Mouse (Mus musculus) spleen, postnatal 10 days (tissue): ENCODE measurements around the gene Mafg.
"Not testable (repeated sequence)": the region's sequence is repeated elsewhere in the genome, so short reads cannot be mapped to it uniquely, and the experiment has no call there.

Experiments
- DNase-seq, 2 experiments: peaks; one replicate each; pipeline ENCODE4 v3.0.0; 2021 to 2022; ENCODE audit warnings: low spot score in 2 of 2

Gene Mafg

DNA sequence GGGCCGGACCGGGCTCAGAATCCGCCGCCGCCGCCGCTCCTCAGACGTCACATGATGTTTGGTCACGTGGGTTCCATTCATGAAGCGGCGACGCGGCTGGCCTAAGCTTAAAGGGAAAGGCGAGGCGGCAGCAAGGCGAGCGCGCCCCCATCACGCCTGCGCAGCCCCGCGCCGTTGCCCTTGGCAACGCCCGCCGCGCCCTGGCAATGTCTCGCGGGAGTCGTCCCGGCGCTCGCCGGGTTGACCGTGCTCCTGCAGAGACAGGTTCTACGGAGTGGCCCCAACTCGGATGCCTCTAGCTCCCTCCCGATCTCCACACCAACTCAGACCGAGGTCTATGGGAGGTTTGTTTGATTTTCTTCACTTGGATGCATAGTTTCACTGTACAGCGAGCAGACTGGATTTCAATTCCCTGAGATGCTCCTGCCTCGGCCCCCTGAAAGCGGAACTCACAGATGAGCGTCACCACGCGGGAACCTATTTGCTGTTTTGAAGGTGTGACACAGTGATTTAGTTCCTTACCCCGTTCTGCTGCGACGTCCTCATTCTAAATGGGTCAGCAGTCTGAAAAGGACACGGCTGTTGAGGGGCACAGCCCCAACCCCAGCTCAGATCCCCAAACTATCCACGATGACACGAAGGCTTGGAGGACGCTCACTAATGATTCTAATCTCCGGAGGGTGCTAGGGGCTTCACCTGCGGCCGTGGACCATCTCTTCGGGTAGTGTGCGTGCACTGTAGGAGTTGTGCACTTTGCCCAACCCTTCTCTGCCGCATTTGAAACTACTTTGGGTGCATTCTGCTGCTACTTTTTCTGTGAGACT lies at the start of gene Mafg:
Gene Mafg, minus strand, starts transcription at position 81 of the 824 bp plus-strand sequence.
- DNase-seq: peak; percentile 84 to 92

DNA sequence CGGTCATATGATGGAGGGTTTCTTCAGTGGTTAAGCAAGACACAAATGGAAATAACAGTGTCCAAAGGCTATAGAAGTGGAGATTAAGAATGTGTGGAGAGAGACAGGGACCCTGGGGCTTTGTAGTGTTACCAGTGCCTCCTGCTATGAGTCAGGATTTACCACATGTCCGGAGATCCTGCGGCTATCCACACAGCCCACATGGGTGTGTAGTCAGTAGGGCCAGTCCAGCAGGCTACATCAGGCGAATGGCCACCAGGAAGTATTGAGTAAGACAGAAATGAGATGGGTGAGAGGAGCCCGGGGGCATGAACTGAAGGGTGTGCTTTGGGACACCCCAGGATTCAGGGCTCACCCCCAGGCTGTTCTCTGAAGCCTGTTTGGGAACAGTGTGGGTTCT lies 49.3 kb upstream of the Mafg start:
- DNase-seq: no peak

DNA sequence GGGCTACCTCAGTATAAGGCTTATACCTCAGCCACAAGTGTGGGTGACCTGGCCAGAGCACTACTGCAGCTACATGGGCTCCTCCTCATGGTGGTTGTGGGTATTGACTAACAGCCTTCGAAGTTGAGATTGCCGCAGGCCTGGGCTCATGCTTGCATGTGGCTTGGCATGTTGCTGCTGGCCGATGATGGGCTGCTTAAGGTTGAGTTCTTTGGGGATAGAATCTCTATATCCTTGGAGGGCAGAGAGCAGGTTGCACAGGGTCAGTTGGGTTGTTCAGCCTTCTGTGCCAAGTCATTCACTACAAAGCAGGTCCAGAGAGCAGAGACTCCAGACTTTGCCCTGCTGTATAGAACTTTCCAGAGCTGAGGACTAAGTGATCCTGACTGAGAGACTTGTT lies 46.5 kb upstream of the Mafg start:
- DNase-seq: peak in 1 of 2 experiments; percentile 61

DNA sequence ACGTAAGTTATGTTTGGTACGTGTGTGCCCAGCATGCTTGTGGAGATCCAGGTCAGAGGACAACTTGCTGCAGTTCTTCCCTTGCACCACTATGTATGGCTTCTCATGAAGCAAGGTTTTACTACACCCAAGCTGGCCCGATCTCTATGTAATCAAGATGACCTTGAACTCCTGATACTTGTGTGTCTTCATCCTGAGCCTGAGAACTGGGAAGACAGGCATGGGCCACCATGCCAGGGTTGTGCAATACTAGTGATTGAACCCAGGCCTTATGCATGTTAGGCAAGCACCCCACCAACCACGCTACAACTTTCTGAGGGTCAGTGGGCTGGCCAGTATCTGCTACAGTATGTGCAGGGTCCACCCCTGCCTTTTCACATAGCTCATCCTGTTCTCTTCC lies 43.6 kb upstream of the Mafg start:
- DNase-seq: no peak

DNA sequence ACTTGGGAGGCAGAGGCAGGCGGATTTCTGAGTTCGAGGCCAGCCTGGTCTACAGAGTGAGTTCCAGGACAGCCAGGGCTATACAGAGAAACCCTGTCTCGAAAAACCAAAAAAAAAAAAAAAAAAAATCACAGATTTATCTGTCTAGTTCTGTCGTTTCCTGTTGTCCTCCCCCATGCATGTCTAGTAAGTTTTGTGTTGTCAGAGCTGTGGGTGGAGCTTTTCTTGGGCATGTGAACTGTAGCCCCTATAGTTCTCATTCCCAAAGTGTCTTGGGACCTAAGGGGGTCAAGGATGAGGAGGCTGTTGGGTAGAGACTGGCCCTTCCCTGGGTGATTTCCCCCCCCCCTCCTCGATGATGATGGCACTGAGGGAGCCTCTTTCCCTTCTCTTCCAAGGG lies 42.5 kb upstream of the Mafg start:
- not testable (repeated sequence) for DNase-seq

DNA sequence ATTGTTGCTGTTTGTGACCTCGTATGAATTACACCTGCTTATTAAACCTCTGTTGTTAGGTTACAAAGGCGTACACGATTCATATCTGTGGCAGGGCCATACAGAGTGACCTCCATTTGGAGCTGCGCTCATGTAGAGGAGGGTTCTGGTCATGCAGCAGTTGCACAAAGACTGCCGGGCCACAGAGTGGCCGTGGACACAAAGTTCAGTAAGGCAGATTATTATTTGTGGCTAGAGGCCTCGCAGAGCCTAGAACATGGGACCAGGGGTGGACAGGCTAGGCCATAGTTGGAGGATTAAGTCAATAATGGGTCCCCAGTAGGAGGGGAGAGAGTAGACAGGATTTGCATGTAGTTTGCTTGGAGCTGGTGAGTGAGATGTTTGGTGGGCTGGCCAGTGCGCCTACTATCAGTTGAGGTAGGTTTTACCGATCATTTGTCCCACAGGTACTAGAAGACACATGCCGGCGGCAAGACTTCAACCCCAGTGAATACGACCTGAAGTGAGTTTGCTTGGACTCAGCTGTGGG lies 40.3 kb upstream of the Mafg start:
- DNase-seq: peak in 1 of 2 experiments; percentile 38

DNA sequence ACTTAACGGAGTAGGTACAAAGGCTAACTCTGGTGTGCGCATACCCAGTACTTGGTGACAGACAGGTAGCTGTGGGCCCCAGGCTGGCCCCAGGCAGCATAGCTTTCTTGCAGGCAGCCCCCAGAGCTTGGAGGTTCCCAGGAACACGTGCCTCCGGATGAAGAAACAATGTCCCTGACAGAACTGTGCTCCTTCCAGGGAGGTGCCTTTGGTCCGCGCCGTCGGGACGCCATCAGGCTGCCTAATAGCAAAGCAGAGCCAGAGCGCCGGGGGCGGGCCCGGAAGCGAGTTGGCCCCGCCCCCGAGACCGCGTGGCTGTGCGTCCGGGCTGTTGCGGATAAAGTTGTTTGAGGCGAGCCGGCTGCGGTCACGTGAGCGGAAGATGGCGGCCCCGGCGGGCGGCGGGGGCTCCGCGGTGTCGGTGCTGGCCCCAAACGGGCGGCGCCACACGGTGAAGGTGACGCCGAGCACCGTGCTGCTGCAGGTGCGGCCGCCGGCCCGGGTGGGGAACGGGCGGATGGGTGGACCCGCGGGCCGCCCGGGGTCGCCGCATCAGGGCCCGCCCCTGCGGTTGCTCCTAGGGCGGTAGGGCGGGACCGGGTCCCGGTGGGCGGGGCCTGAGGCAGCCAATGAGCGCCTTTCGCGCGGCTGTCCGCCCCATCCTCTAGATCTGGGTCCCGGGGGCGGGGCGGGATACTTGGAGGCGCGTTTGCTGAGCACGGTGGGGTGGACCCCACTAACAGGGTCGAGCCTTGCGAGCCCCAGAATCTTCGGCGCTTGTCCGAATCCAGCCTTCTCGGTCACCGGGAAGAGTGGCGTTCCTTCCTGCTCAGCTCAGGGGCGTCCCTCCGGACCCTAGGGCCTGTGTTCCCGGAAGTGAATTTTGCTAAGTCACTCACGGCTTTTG lies 39.5 kb upstream of the Mafg start, which contains the start of gene Aspscr1:
Gene Aspscr1, plus strand, starts transcription at position 287 of the 907 bp plus-strand sequence.
- DNase-seq: peak; percentile 97 to 98

DNA sequence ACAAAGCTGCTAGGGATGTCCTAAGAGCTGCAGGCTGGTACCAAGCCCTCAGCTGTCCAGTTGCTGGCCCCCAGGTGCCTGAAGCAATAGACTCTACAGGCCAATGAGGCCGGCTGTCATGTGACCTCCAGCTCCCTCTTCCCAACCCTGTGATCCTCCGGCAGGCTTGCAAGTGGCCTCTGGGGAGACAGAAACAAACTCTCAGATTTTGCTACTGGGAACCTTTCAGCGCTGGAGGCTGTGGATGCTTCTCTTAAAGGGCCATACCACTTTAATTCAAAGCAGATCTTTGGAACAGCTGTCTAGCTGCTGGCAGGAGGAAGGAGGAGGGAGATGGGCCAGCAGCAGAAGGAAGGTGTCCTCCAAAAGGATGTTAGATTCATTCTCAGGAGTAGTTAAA lies 33.2 kb upstream of the Mafg start:
- DNase-seq: no peak

DNA sequence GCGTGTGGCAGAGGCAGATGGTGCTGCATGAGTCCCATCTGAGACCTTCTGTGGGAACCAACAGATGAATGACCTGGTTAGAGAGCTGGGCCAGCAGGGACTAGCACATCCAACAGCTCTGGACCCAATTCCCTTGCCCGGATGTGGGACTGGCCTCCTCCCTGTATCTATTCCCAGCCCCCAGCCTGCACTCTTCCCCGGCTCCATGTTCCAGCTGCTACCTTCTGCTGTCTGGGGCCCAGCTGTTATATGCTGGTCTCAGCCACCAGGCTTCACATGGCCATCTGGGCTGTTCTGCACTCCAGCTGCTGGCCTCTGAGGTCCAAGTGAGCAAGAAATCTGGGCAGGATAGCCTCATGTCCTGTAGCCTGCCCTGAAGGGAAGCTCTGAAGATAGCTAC lies 32.0 kb upstream of the Mafg start:
- DNase-seq: no peak

DNA sequence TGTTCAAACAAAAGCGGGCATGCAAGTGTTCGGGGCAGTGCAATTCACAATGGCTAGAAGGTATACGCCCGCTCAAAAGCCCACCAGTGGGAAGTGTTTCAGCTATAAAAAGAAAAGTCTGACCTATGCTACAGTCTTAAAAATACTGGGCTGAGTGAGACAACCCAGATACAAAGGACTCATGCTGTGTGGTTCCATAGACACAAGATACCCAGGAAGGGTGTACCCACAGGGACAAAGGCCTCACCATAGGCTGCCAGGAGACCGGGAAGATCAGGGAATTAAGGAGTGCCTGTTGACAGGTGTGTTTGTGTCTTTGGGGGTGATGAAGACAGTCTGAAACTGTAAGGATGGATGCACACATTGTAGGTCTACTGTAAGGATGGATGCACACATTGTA lies 30.3 kb upstream of the Mafg start:
- no peak for DNase-seq

DNA sequence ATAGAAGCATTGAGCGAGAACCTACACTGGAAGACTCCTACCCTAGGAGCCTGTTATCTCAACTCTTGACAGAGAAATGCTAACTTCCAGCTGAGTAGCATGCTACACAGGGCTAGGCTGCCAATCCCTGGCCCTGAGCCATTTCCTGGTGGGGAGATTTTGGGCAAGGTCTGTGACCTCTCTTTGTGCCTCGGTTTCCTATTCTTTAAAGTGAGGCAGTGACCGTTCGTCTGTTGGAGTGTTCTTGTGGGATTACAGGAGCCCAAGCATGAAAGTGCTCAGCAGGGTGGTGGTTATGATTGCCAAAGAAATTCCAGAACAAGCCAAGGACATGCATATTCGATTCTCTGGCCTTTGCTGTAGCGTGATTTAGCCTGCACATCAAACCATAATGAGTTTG lies 29.4 kb upstream of the Mafg start:
- no peak for DNase-seq

DNA sequence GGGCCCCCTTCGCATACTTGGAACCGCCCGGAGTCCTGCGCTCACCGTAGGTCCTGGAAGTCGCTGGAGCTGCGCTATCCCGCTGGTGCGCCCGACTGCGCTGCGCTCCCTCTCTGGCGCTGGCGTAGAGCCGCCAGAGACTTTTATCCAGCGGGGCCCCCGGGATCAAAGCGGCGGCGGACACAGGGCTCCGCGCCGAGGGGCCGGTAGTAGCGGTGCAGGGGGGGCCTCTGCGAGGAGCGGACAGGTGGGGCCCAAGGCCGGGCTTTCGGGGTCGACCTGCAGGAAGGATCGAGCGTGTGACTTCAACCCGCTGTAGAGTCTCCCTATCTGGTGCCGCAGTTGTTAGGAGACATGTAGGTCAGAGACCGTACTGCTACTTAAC lies 27.7 kb upstream of the Mafg start, which contains the start of gene Notum:
Gene Notum, minus strand, starts transcription at position 100 of the 385 bp plus-strand sequence.
- no peak for DNase-seq

DNA sequence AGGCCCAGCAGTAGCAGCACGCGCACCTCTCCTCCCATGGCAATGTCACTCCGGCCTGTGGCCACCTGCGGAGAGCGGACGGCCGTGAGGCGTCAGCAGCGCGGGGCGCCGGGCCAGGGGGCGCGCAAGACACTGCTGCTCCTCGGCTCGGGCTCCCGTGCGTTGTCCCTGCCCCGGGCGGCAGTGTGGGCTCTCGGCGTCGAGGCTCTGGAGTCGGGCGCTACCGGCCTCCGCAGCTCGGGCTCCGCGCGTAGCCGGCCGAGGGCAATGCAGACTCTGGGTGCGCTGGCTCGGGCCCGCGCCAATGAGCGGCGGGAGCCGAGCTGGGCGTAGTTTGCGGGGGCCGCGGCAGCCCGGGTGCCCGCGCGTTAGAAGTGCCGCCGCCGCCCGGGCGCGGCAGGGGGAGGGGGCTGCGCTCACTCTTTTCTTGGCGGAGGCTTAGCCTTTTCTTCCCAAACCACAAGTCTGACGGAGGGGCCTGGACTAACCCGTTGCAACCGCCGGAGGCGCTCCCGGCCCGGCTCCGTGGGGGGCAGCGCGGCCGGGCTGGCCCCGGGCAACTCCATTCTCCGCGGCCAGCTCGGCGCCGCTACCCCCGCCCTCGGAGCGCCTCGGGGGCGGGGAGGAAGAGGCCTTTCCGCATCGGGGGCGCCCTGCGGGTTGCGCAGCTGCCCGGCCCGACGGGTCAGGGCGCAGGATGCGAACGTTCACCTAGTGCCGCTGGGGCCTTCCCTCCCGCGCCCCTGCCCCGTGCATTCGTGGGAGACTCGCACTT lies 27.1 kb upstream of the Mafg start:
- peak in 1 of 2 experiments; percentile 41 for DNase-seq

DNA sequence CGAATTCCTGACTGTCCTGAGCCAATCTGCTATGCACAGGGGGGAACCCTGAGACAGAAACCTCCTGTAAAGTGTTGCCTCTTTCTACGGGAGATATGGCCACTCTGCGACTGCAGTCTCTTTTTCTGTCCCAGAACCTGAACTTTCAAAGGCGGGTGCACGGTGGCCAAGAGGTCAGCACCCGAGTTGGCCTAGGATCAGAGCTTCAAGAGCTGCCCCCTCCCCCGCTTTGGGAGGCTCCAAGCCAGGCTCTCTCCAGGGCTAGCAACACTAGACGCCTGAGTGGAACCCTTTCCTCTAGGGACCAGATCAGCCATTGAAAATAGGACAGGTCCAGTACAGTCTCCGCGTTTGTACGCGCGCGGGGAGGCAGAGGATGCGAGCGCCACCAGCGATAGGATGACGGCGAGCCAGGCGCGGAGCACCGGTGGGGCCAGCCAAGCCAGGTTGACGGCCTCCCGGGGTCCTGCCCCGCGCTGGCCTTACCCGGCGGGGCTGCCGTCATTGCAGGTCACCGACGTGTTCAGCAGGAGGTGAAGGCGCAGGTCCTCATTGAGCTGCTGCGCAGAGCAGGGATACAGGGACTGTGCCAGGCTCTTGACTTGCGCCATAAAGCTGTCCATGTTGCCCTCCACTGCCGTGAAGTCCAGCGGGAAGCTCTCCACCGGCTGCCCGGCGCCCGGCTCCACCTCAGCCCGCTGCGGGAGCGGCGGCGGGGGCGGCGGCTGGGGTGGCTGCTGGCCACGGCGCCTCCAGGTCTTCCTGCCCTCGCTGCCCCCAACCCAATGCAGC lies 26.3 kb upstream of the Mafg start:
- peak in 1 of 2 experiments; percentile 28 for DNase-seq

DNA sequence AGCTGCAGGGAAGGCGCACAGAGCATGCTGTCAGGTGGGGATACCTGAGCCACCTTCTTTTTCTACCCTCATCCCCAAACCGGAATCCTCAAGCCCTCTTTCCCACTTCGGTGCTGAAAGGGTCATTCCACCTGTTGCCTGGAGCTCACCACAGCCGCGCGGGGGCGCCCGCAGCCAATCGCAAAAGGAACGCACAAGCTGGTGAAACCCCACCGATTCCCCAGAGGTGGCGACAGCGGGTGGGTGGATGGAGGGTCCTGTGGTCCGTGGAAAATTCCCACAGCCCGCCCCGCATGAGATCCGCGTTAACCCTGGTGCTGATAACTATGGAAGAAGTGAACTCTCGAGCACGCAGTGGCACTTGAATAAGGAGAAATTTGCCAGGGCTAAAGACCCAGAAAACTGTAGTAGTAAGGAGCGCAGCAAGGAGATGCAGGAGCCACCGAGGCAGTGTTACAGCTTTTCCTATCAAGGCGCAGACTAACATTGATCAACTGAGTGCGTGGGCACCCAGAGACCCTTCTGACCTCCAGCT lies 25.5 kb upstream of the Mafg start:
- DNase-seq: peak; percentile 69 to 86

DNA sequence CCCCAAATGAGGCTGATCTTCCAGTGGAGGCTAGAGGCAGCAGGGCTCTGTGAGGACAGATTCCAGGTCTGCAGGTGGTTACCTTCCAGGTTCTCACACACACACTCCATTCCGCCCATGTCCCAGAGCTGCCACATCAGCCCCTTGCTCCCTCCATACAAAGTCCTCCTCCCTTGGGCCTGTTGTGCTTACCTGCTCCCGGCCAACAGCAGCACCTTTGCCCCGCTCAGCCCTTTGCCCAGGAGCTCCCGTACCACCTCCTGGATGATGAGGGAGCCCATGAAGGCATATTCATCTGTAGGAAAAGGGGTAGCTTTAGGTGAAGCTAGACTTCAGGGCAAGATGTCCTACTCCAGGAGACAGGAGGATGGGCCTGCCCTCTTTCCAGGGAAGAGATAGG lies 23.9 kb upstream of the Mafg start:
- DNase-seq: peak in 1 of 2 experiments; percentile 12

DNA sequence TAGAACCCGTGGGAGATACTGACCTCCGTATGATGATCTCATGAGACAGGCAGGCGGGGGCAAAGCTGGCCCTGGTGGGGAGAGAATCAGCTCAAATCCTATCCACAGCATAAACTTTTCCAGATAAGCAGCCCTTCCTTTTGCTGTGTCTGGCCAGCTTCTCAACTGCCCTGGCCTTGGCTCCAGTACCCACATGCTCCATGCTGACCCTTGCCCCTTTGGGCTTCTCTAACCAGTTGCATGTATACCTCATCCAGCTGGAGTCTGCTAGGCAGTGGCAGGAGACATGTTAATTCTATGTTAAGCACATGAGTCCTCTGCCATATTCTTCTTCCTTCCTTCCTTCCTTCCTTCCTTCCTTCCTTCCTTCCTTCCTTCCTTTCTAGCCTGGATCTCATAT lies 21.3 kb upstream of the Mafg start:
- no peak for DNase-seq

DNA sequence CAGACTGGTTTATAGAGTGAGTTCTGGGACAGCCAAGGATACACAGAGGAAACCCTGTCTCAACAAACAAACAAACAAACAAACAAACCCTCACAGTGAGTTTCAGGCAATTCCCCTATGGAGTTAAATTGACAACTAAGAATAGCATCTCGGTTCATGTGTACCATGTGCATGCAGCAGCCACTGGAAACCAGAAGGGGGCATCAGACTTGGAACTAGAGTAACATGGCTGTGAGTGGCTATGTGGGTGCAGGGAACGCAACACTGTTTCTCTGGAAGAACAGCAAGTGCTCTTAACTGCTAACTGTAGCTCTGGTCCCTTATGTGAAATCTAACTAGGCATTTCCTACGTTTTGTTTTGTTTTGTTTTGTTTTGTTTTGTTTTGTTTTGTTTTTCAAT lies 18.5 kb upstream of the Mafg start:
- DNase-seq: peak in 1 of 2 experiments; percentile 13

DNA sequence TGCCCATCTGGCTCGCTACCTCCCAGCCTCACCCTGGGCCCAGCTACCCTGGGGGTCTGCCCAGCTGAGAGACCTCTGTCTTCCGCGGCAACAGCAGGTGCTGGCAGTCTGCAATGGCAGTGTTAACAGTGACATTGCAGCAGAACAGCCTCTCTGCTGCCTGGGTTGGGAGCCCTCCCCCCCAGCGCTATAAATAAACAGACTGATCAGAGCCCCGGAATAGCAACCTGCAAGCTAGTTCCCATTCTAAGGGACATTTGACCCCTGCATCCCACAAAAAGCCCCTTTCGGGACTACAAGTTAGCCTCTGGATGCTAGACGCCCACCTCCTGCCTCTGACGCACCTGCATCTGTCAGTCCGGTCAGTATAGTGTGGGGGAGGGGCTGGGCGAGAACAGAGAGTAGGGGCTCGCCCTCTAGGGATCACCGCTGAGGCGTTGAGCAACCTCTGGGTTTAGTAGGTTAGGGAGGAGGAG lies 14.6 kb upstream of the Mafg start, which contains the start of gene Myadml2:
Gene Myadml2, minus strand, starts transcription at position 158 of the 476 bp plus-strand sequence.
- peak; percentile 23 to 49 for DNase-seq
